Mouse (Mus musculus) bone marrow, adult 2 months (tissue): ENCODE measurements around the gene Rasgrp3. TPM values are rescaled to one million over a fixed set of nuclear protein-coding genes. Genes with fewer than 3 reads are reported as not detected.
A peak's percentile ranks its signal among the peaks of the same experiment; 100 is the strongest.

ENCODE experiments used
- H3K27ac ChIP-seq: fragments of 200-500 bp; 2 replicates; pipeline ENCODE4 v1.5.1; 2012; ENCODE audit warnings: low read depth, mild to moderate bottlenecking, control low read depth, inconsistent platforms, low read length; ENCODE audit not compliant: control insufficient read depth, poor library complexity, insufficient read depth
- H3K4me1 ChIP-seq: fragments of 200-500 bp; 2 replicates; pipeline ENCODE4 v1.6.1; 2011; ENCODE audit warnings: low read length; ENCODE audit not compliant: control insufficient read depth, insufficient read depth
- H3K4me3 ChIP-seq: fragments of 200-500 bp; replicated peaks from 2 replicates; pipeline ENCODE3; 2011; ENCODE audit warnings: mild to moderate bottlenecking, low read depth, low read length, control low read depth; ENCODE audit not compliant: control insufficient read depth
- CTCF ChIP-seq: fragments of 200-500 bp; IDR thresholded peaks from 2 replicates; pipeline ENCODE4 v1.5.1; 2011; ENCODE audit warnings: low read length, control low read depth; ENCODE audit not compliant: control insufficient read depth, insufficient read depth
- POLR2A ChIP-seq: fragments of 200-500 bp; IDR thresholded peaks from 2 replicates; pipeline ENCODE4 v1.6.1; 2011; ENCODE audit warnings: low read depth, mild to moderate bottlenecking, control low read depth, low read length, borderline replicate concordance; ENCODE audit not compliant: control insufficient read depth
- WGBS: fragments of 180-500 bp; shearing (Covaris S2); methylation state at CpG from one replicate; pipeline ENCODE4 v1.1.7; 2018; 5-methylcytosine and 5-hydroxymethylcytosine counted together
- polyA plus RNA-seq: library from polyadenylated mRNA; stranded (reverse); fragments of >200 nt; gene quantifications from 2 replicates; pipeline ENCODE4 v1.2.4, GENCODE M21; 2011; ENCODE audit warnings: low replicate concordance; ENCODE audit not compliant: missing spikeins, insufficient read depth, insufficient read length

The Rasgrp3 gene
- polyA plus RNA-seq, 1 experiment, result 4.3 TPM

- H3K4me1 ChIP-seq, result no peaks in the 10 kb centered on the region; the same call in 1 of the 2 replicates
- H3K27ac ChIP-seq, result no peak overlapping the region
- H3K4me3 ChIP-seq, result no peak overlapping the region
- TF ChIP-seq POLR2A (no peak), CTCF (no peak)
- WGBS, result 65% methylated on average over 6 of the region's 6 CpGs
These were observed 96.8 kb downstream of the Rasgrp3 start for GRCm38 (mm10) chr17:75532469-75532986.

GRCm38 (mm10) chr17:75534314-75535020 is 98.8 kb downstream of the Rasgrp3 start:
- no peak for TF ChIP-seq POLR2A
- no peak for TF ChIP-seq CTCF
- 85% methylated on average over 12 of the region's 12 CpGs for WGBS
- H3K4me3 ChIP-seq, result no peak overlapping the region
- no peaks in the 10 kb centered on the region; the same call in 1 of the 2 replicates for H3K4me1 ChIP-seq
- no peak overlapping the region for H3K27ac ChIP-seq

GRCm38 (mm10) chr17:75535612-75536011 is 99.9 kb downstream of the Rasgrp3 start:
- 86% methylated on average over 4 of the region's 4 CpGs for WGBS
- Histone ChIP-seq H3K4me3 (no peak overlapping the region), H3K4me1 (no peaks in the 10 kb centered on the region; the same call in 1 of the 2 replicates), H3K27ac (no peak overlapping the region)
- TF ChIP-seq POLR2A (no peak), CTCF (no peak)

- Histone ChIP-seq H3K4me3 (no peak overlapping the region), H3K4me1 (no peaks in the 10 kb centered on the region; the same call in 1 of the 2 replicates), H3K27ac (no peak overlapping the region)
- TF ChIP-seq CTCF, result peak; percentile 40; the same call in 1 of the 2 replicates
- no peak for TF ChIP-seq POLR2A
- 15% methylated on average over 6 of the region's 6 CpGs for WGBS
These were observed 100.8 kb downstream of the Rasgrp3 start for GRCm38 (mm10) chr17:75536396-75537049.

GRCm38 (mm10) chr17:75537050-75537445 is 101.4 kb downstream of the Rasgrp3 start:
- no peak for TF ChIP-seq CTCF
- no peak for TF ChIP-seq POLR2A
- no peak overlapping the region for H3K27ac ChIP-seq
- no peak overlapping the region for H3K4me3 ChIP-seq
- WGBS, result 78% methylated on average over 7 of the region's 7 CpGs
- H3K4me1 ChIP-seq, result no peaks in the 10 kb centered on the region; the same call in 1 of the 2 replicates

DNA sequence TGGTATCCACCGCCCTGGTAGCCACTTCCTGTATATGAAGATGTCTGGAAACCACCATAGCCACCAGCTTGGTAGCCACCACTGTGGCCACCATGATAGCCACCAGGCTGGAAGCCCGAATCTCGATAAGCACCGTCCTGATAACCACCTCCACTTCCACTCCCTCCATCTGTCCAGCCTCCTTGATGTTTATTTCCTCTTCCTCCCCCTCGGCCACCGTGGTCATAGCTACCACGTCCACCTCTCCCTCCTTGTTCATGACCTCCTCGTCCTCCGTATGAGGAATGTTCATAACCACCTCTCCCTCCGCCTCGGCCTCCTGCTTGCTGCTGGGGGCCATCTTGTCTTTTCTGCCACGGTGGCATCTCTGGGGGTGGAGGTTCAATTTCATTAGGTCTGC is 102.7 kb downstream of the Rasgrp3 start:
- WGBS, result 78% methylated on average over 12 of the region's 12 CpGs

GRCm38 (mm10) chr17:75539130-75539529 is 103.4 kb downstream of the Rasgrp3 start:
- WGBS, result 87% methylated on average over 6 of the region's 6 CpGs
- H3K4me3 ChIP-seq, result no peak overlapping the region
- no peak overlapping the region for H3K27ac ChIP-seq
- no peaks in the 10 kb centered on the region for H3K4me1 ChIP-seq
- no peak for TF ChIP-seq POLR2A
- TF ChIP-seq CTCF, result no peak

More for the DNA sequence above, 102.7 kb downstream of the Rasgrp3 start:
- TF ChIP-seq CTCF (no peak), POLR2A (no peak)
- no peaks in the 10 kb centered on the region for H3K4me1 ChIP-seq
- H3K27ac ChIP-seq, result no peak overlapping the region
- no peak overlapping the region for H3K4me3 ChIP-seq

DNA sequence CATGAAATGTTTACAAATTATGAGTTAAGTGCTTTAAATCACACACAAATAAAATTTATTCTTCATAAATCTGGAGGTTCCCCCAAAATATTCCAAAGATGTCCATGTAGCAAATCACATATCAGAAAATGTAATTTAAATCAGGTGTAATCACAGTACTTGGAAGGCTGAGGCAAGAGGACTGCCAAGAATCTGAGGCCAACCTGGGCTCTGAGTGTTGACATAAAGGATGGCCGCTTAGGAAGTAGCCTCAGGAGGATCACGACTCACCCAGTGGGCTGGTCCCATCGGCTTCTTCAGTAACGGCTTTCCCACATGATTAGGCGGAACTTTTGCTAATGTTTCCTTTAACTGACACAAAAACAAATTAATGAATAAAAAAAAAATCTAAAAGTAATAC is 104.1 kb downstream of the Rasgrp3 start:
- Histone ChIP-seq H3K4me3 (no peak overlapping the region), H3K4me1 (no peaks in the 10 kb centered on the region; the same call in 1 of the 2 replicates), H3K27ac (no peak overlapping the region)
- no peak for TF ChIP-seq POLR2A
- 84% methylated on average over 5 of the region's 5 CpGs for WGBS
